Mouse (Mus musculus) heart, postnatal 25 days (tissue): ENCODE measurements around the gene Plppr3. TPM values are rescaled to one million over a fixed set of nuclear protein-coding genes. Genes with fewer than 3 reads are reported as not detected.
A peak's percentile ranks its signal among the peaks of the same experiment; 100 is the strongest.

Experiments
- DNase-seq: peaks from one replicate; pipeline ENCODE4 v3.0.0; 2022; ENCODE audit warnings: low spot score
- intact Hi-C: fragments of 180-260 bp; cut with DNase I; formaldehyde crosslinking; loops from one replicate; pipeline ENCODE4 v1.15.1; 2025
- total RNA-seq, 2 experiments: library from RNA; stranded (reverse); gene quantifications; 2 replicates each; pipeline ENCODE4 v1.2.3; 2021

Gene Plppr3
- total RNA-seq, 2 experiments from 2014 or later = not detected

GRCm38 (mm10) chr10:79873715-79874289 lies 632 bp downstream of the Plppr3 start:
- DNase-seq = no peak
- intact Hi-C loops = no loop called here

GRCm38 (mm10) chr10:79873313-79873712 lies 1.1 kb downstream of the Plppr3 start:
- intact Hi-C loops = no loop called here
- DNase-seq = no peak

- intact Hi-C loops = no loop called here
- no peak for DNase-seq
These were observed 1.6 kb downstream of the Plppr3 start for GRCm38 (mm10) chr10:79872862-79873261.

GRCm38 (mm10) chr10:79871845-79872244 lies 2.6 kb downstream of the Plppr3 start:
- intact Hi-C loops = no loop called here
- no peak for DNase-seq

GRCm38 (mm10) chr10:79866601-79867000 lies 7.8 kb downstream of the Plppr3 start:
- no peak for DNase-seq
- intact Hi-C loops = loop anchor here (5.0 kb wide), 1 partner anchor 34 kb away; no protein-coding TSS in a partner anchor

GRCm38 (mm10) chr10:79865801-79866295 lies 8.6 kb downstream of the Plppr3 start:
- intact Hi-C loops = loop anchor here (5.0 kb wide), 1 partner anchor 34 kb away; no protein-coding TSS in a partner anchor
- no peak for DNase-seq

- intact Hi-C loops = loop anchor here (5.0 kb wide), 1 partner anchor 33 kb away; no protein-coding TSS in a partner anchor
These were observed 9.2 kb downstream of the Plppr3 start for GRCm38 (mm10) chr10:79865189-79865601.

GRCm38 (mm10) chr10:79864351-79865188 lies 9.9 kb downstream of the Plppr3 start:
- intact Hi-C loops = loop anchor here (5.0 kb wide), 1 partner anchor 32 kb away; no protein-coding TSS in a partner anchor
- no peak for DNase-seq

More at GRCm38 (mm10) chr10:79865189-79865601, 9.2 kb downstream of the Plppr3 start:
- no peak for DNase-seq

GRCm38 (mm10) chr10:79862925-79863324 lies 11.5 kb downstream of the Plppr3 start:
- intact Hi-C loops = no loop called here
- DNase-seq = no peak

- no peak for DNase-seq
- intact Hi-C loops = no loop called here
These were observed 12.2 kb downstream of the Plppr3 start for GRCm38 (mm10) chr10:79862049-79862788.

- DNase-seq = no peak
- intact Hi-C loops = no loop called here
These were observed 13.0 kb downstream of the Plppr3 start for GRCm38 (mm10) chr10:79861230-79862048.

- intact Hi-C loops = no loop called here
These were observed 14.1 kb downstream of the Plppr3 start for GRCm38 (mm10) chr10:79860079-79860911.

GRCm38 (mm10) chr10:79859116-79859515 lies 15.3 kb downstream of the Plppr3 start:
- DNase-seq = no peak
- intact Hi-C loops = loop anchor here (10.0 kb wide), 1 partner anchor 286 kb away; the partner anchor contains the start of genes Cbarp and Midn

More at GRCm38 (mm10) chr10:79860079-79860911, 14.1 kb downstream of the Plppr3 start:
- DNase-seq = no peak

GRCm38 (mm10) chr10:79858416-79859074 lies 15.9 kb downstream of the Plppr3 start:
- intact Hi-C loops = loop anchor here (10.0 kb wide), 1 partner anchor 286 kb away; the partner anchor contains the start of genes Cbarp and Midn
- DNase-seq = no peak

- intact Hi-C loops = loop anchor here (2.0 to 10.0 kb wide), 2 partner anchors 17 to 287 kb away; partner anchors contain the start of genes Cbarp and Midn
- DNase-seq = no peak
These were observed 16.5 kb downstream of the Plppr3 start for GRCm38 (mm10) chr10:79857894-79858293.

GRCm38 (mm10) chr10:79857452-79857811 lies 17.0 kb downstream of the Plppr3 start:
- intact Hi-C loops = loop anchor here (2.0 to 10.0 kb wide), 2 partner anchors 17 to 287 kb away; partner anchors contain the start of genes Cbarp and Midn
- peak; percentile 68 for DNase-seq

- no peak for DNase-seq
- intact Hi-C loops = loop anchor here (2.0 to 10.0 kb wide), 2 partner anchors 16 to 288 kb away; partner anchors contain the start of genes Cbarp and Midn
These were observed 17.6 kb downstream of the Plppr3 start for GRCm38 (mm10) chr10:79856704-79857451.
